Mouse (Mus musculus) spleen, postnatal 4 days (tissue): ENCODE data around the gene Lmf2.

Source experiments
- DNase-seq, 2 experiments: peaks; one replicate each; pipeline ENCODE4 v3.0.0; 2022; ENCODE audit warnings: low spot score in 2 of 2

Lmf2 gene

GRCm38 (mm10) chr15:89372536-89372935 is 17.1 kb upstream of the Lmf2 start:
- peak in 1 of 2 experiments; percentile 60 for DNase-seq

GRCm38 (mm10) chr15:89372068-89372467 is 16.6 kb upstream of the Lmf2 start:
- DNase-seq: peak in 1 of 2 experiments; percentile 63

- DNase-seq: no peak
These were observed 9.7 kb upstream of the Lmf2 start for GRCm38 (mm10) chr15:89365141-89365551.

GRCm38 (mm10) chr15:89363051-89363450 is 7.6 kb upstream of the Lmf2 start:
- no peak for DNase-seq

GRCm38 (mm10) chr15:89358784-89359183 is 3.3 kb upstream of the Lmf2 start:
- no peak for DNase-seq

GRCm38 (mm10) chr15:89356372-89356771 is 913 bp upstream of the Lmf2 start:
- DNase-seq: peak; percentile 82 to 87

- peak in 1 of 2 experiments; percentile 18 for DNase-seq
These were observed 1.0 kb downstream of the Lmf2 start for GRCm38 (mm10) chr15:89354455-89354854.

- no peak for DNase-seq
These were observed 1.6 kb downstream of the Lmf2 start for GRCm38 (mm10) chr15:89353837-89354236.

GRCm38 (mm10) chr15:89352795-89353194 is 2.7 kb downstream of the Lmf2 start:
- DNase-seq: no peak

- no peak for DNase-seq
These were observed 3.4 kb downstream of the Lmf2 start for GRCm38 (mm10) chr15:89352054-89352453.

GRCm38 (mm10) chr15:89351302-89351701 is 4.2 kb downstream of the Lmf2 start:
- no peak for DNase-seq

- DNase-seq: no peak
These were observed 5.0 kb downstream of the Lmf2 start for GRCm38 (mm10) chr15:89350447-89350846.

GRCm38 (mm10) chr15:89343325-89343724 is 12.1 kb downstream of the Lmf2 start:
- DNase-seq: no peak

- DNase-seq: no peak
These were observed 13.8 kb downstream of the Lmf2 start for GRCm38 (mm10) chr15:89341678-89342077.

GRCm38 (mm10) chr15:89340136-89340535 is 15.3 kb downstream of the Lmf2 start:
- no peak for DNase-seq

GRCm38 (mm10) chr15:89339696-89340095 is 15.8 kb downstream of the Lmf2 start:
- no peak for DNase-seq

GRCm38 (mm10) chr15:89336422-89336821 is 19.0 kb downstream of the Lmf2 start:
- DNase-seq: no peak

- no peak for DNase-seq
These were observed 20.5 kb downstream of the Lmf2 start for GRCm38 (mm10) chr15:89334774-89335537.

GRCm38 (mm10) chr15:89334271-89334670 is 21.2 kb downstream of the Lmf2 start, which contains the start of gene Miox:
Gene Miox (plus strand): TSS chr15:89334398.
- no peak for DNase-seq

GRCm38 (mm10) chr15:89326441-89326840 is 29.0 kb downstream of the Lmf2 start:
- no peak for DNase-seq

- DNase-seq: no peak
These were observed 31.8 kb downstream of the Lmf2 start for GRCm38 (mm10) chr15:89323656-89324055.

GRCm38 (mm10) chr15:89322670-89323522 is 32.6 kb downstream of the Lmf2 start, which contains the start of gene Adm2:
Gene Adm2 (plus strand): TSS chr15:89322720.
- no peak for DNase-seq

GRCm38 (mm10) chr15:89321264-89321663 is 34.2 kb downstream of the Lmf2 start:
- DNase-seq: no peak
